Mouse (Mus musculus) intestine, embryonic 16.5 days (tissue): ENCODE data around the gene Dmrt3. TPM values are rescaled to one million over a fixed set of nuclear protein-coding genes. Genes with fewer than 3 reads are reported as not detected.

Experiments
- ATAC-seq: fragments of 200-750 bp; cut with Nextera tagmentation; 2 replicates; pipeline ENCODE4 v1.8.0; 2017; ENCODE audit warnings: moderate TSS enrichment, moderate library complexity
- H3K27ac ChIP-seq: fragments of 300-500 bp; sonication (generic); 2 replicates; pipeline ENCODE4 v1.5.1; 2014; ENCODE audit warnings: mild to moderate bottlenecking, low read length
- H3K27me3 ChIP-seq: fragments of 300-500 bp; sonication (generic); replicated peaks from 2 replicates; pipeline ENCODE4 v1.6.1; 2014; ENCODE audit warnings: low read length, control low read depth, mixed read lengths; ENCODE audit not compliant: control insufficient read depth, insufficient read depth
- H3K36me3 ChIP-seq: fragments of 300-500 bp; sonication (generic); 2 replicates; pipeline ENCODE4 v1.6.1; 2014; ENCODE audit warnings: low read length, control low read depth; ENCODE audit not compliant: control insufficient read depth, insufficient read depth
- H3K4me1 ChIP-seq: fragments of 300-500 bp; sonication (generic); 2 replicates; pipeline ENCODE4 v1.6.1; 2014; ENCODE audit warnings: low read length, control low read depth, mixed read lengths; ENCODE audit not compliant: control insufficient read depth, insufficient read depth
- H3K4me2 ChIP-seq: fragments of 300-500 bp; sonication (generic); 2 replicates; pipeline ENCODE4 v1.6.1; 2014; ENCODE audit warnings: low read depth, low read length, control low read depth
- H3K4me3 ChIP-seq: fragments of 300-500 bp; sonication (generic); 2 replicates; pipeline ENCODE4 v1.5.1; 2014; ENCODE audit warnings: mild to moderate bottlenecking, low read length
- H3K9ac ChIP-seq: fragments of 300-500 bp; sonication (generic); 2 replicates; pipeline ENCODE4 v1.6.1; 2014; ENCODE audit warnings: low read depth, low read length
- H3K9me3 ChIP-seq: fragments of 300-500 bp; sonication (generic); 2 replicates; pipeline ENCODE4 v1.6.1; 2016; ENCODE audit warnings: low read length, control low read depth; ENCODE audit not compliant: control insufficient read depth
- WGBS: fragments of 180-500 bp; shearing (Covaris S2); extraction: QIAGEN DNeasy Blood & Tissue Kit; methylation state at CpG from one replicate; pipeline ENCODE4 v1.1.7; 2014; 5-methylcytosine and 5-hydroxymethylcytosine counted together
- polyA plus RNA-seq: library from polyadenylated mRNA; unstranded; fragments of >200 nt; fragmentation: Nextera tagmentation; extraction: Ambion mirVana; gene quantifications from 2 replicates; pipeline ENCODE4 v1.2.1, GENCODE M21; 2015

Dmrt3 gene
- polyA plus RNA-seq, 1 experiment from 2014 or later: 0.15 TPM

- H3K9me3 ChIP-seq: no peaks in the 10 kb centered on the region
- no peak overlapping the region for H3K27ac ChIP-seq
- H3K27me3 ChIP-seq: peaks cover 94% of the 10 kb centered on the region
- no peak overlapping the region for H3K9ac ChIP-seq
- no peak overlapping the region for H3K4me2 ChIP-seq
- 2% methylated on average over 17 of the region's 17 CpGs for WGBS
- no peak overlapping the region for H3K4me3 ChIP-seq
- H3K36me3 ChIP-seq: no peaks in the 10 kb centered on the region
- no peak for ATAC-seq
- peaks cover 10% of the 10 kb centered on the region; the same call in 1 of the 2 replicates for H3K4me1 ChIP-seq
Measured at GRCm38 (mm10) chr19:25670571-25671285, 60.6 kb downstream of the Dmrt3 start.

GRCm38 (mm10) chr19:25671681-25672080 is 61.6 kb downstream of the Dmrt3 start:
- Histone ChIP-seq H3K27ac (no peak overlapping the region), H3K27me3 (peaks cover 92% of the 10 kb centered on the region), H3K4me1 (peaks cover 8% of the 10 kb centered on the region; the same call in 1 of the 2 replicates), H3K4me2 (peak overlapping the region; percentile 54), H3K9me3 (no peaks in the 10 kb centered on the region), H3K36me3 (no peaks in the 10 kb centered on the region), H3K4me3 (peak overlapping the region; percentile 42), H3K9ac (no peak overlapping the region)
- ATAC-seq: no peak
- under 1% methylated on average over 14 of the region's 14 CpGs for WGBS

GRCm38 (mm10) chr19:25672101-25672950 is 62.2 kb downstream of the Dmrt3 start, which contains the start of gene Dmrt2:
TSS of gene Dmrt2 (plus strand) at chr19:25672411.
- ATAC-seq: peak; percentile 97
- Histone ChIP-seq H3K4me1 (peaks cover 8% of the 10 kb centered on the region; the same call in 1 of the 2 replicates), H3K9ac (no peak within 1 kb of the TSS), H3K27ac (no peak within 1 kb of the TSS), H3K27me3 (peaks cover 89% of the 10 kb centered on the region), H3K4me2 (peak within 1 kb of the TSS; percentile 70), H3K9me3 (no peaks in the 10 kb centered on the region), H3K4me3 (peak within 1 kb of the TSS; percentile 48), H3K36me3 (no peaks in the 10 kb centered on the region)
- whole genome bisulfite sequencing: under 1% methylated on average over 44 of the region's 44 CpGs

Other genes starting within 250 kb of the Dmrt3 start
- not detected in 2 replicates for gene Dmrt1, start 104.7 kb upstream of the Dmrt3 start, polyA plus RNA-seq
- 0.11 and 0.12 TPM in 2 replicates for gene Dmrt2, start 62.1 kb downstream of the Dmrt3 start, polyA plus RNA-seq